Mouse (Mus musculus) liver, adult 2 months (tissue): Measurements from ENCODE around the gene Aktip.

Experiments used
- CTCF ChIP-seq: fragments of 200-500 bp; IDR thresholded peaks from 2 replicates; pipeline ENCODE4 v1.5.1; 2011; ENCODE audit warnings: low read depth, low read length, control low read depth
- POLR2A ChIP-seq: fragments of 200-500 bp; IDR thresholded peaks from 2 replicates; pipeline ENCODE4 v1.6.1; 2011; ENCODE audit warnings: low read length, control low read depth; ENCODE audit not compliant: insufficient read depth; ENCODE audit errors: extremely low read depth

- TF ChIP-seq CTCF: no peak
- TF ChIP-seq POLR2A: no peak
Measured at GRCm38 (mm10) chr8:91188152-91188551, 11.6 kb downstream of the Aktip start.
